Mouse (Mus musculus) small intestine, adult 2 months (tissue): ENCODE results near the gene Ncmap.

ENCODE experiments used
- CTCF ChIP-seq: fragments of 200-500 bp; IDR thresholded peaks from 2 replicates; pipeline ENCODE4 v1.5.1; 2012; ENCODE audit warnings: low read depth, mild to moderate bottlenecking, control low read depth, inconsistent platforms, low read length, moderate library complexity, mixed read lengths; ENCODE audit not compliant: insufficient replicate concordance, insufficient read length; ENCODE audit errors: extremely low read depth
- POLR2A ChIP-seq: fragments of 200-500 bp; IDR thresholded peaks from 2 replicates; pipeline ENCODE4 v1.6.1; 2012; ENCODE audit warnings: low read depth, mild to moderate bottlenecking, control low read depth, inconsistent platforms, low read length, moderate library complexity

DNA sequence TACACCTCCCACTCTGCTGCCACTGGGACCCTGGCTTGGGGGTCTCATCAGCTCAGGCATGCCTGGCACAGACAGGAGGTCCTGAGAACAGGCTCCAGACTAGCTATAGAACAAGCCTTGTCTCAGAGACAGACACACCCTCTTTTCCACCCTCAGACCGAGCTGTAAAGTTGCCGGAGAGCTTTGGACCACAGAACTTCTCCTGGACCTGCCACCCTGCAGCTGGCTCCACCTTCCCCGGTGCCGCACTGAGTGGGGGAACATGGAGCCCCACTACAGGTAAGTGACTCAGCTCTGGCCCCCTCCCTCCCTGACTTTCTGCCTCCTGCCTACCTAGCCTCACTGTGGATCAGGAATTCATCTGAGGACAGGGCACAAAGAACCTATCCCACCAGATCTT is 2.7 kb downstream of the Ncmap start:
- TF ChIP-seq CTCF (no peak), POLR2A (no peak)
